Mouse (Mus musculus) neutrophil, adult 5-6 weeks (primary cell): ENCODE results near the gene Disp1. TPM values are rescaled to one million over a fixed set of nuclear protein-coding genes. Genes with fewer than 3 reads are reported as not detected.

ENCODE experiments used
- ATAC-seq: fragments of 151-379, 151-347 bp; 2 replicates; pipeline ENCODE4 v1.8.0; 2017; ENCODE audit warnings: mild to moderate bottlenecking, moderate TSS enrichment; ENCODE audit not compliant: insufficient number of reproducible peaks, poor library complexity, low FRiP score, severe bottlenecking; ENCODE audit errors: extremely low read depth
- total RNA-seq: library from RNA; stranded (forward); fragments of 200-1000 nt; gene quantifications from 2 replicates; pipeline ENCODE4 v1.2.3, GENCODE M21; 2017

Disp1 gene
- total RNA-seq, 1 experiment from 2014 or later = 9.5 TPM

GRCm38 (mm10) chr1:183212757-183213211 is 8.5 kb downstream of the Disp1 start:
- ATAC-seq = no peak

- ATAC-seq = no peak
These were observed 11.2 kb downstream of the Disp1 start for GRCm38 (mm10) chr1:183210115-183210514.

- no peak for ATAC-seq
These were observed 13.7 kb downstream of the Disp1 start for GRCm38 (mm10) chr1:183207623-183208022.

DNA sequence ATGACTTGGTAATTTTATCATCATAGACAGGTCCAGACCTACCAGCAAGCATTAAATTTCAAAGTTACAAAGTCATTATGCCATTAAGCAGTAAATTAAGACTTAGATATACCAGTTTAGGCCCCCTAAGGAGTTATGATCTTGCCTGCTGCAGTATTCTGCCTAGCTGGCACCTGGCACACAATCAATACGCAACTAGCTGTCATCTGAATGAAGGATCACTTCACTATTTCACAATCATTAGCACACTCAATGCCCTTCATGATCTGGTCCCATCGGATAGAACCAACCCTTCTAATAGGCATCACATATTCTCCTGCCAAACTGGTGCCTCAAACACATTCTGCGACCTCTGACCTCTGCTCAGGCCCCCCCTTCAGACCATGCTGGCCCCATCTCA is 14.2 kb downstream of the Disp1 start:
- no peak for ATAC-seq

GRCm38 (mm10) chr1:183200926-183201325 is 20.4 kb downstream of the Disp1 start:
- ATAC-seq = no peak

- ATAC-seq = no peak
These were observed 26.6 kb downstream of the Disp1 start for GRCm38 (mm10) chr1:183194763-183195162.

- ATAC-seq = no peak
These were observed 27.2 kb downstream of the Disp1 start for GRCm38 (mm10) chr1:183194151-183194550.

GRCm38 (mm10) chr1:183191398-183191797 is 29.9 kb downstream of the Disp1 start:
- ATAC-seq = no peak

GRCm38 (mm10) chr1:183190456-183190855 is 30.9 kb downstream of the Disp1 start:
- ATAC-seq = no peak

DNA sequence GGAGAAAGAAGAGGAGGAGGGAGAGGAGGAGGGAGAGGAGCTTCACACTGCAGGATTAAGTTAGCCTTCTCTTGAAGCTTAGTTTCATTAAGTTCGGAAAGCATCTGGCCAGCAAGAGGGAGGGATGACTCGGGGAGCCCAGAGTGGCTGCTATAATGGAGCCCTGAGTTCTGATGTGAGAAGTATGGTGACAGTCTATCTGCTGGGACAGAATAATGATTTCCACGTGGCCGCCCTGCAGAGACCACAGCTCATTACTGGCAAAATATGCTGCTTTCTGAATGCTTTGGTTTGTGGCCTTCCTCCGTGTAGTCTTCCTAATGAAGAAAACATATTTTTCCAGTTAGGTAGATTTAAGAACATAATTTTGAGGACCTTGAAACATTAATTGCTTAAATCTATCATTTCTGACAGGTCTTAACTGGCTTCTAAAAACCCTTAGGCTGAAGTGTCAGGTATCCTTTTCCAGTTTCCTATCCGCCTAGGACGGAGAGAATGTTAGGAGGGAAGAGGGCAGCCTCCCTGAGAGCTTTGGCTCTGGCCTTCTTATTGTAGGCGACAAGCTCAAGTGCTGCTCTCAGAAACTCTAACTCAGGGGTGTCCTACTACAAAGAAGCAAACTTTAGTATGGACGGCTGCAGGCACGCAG is 32.2 kb downstream of the Disp1 start:
- no peak for ATAC-seq

- no peak for ATAC-seq
These were observed 33.0 kb downstream of the Disp1 start for GRCm38 (mm10) chr1:183188115-183189013.

GRCm38 (mm10) chr1:183185560-183185959 is 35.8 kb downstream of the Disp1 start:
- ATAC-seq = no peak

GRCm38 (mm10) chr1:183184681-183185080 is 36.6 kb downstream of the Disp1 start:
- ATAC-seq = no peak

- no peak for ATAC-seq
These were observed 37.8 kb downstream of the Disp1 start for GRCm38 (mm10) chr1:183183565-183183964.

DNA sequence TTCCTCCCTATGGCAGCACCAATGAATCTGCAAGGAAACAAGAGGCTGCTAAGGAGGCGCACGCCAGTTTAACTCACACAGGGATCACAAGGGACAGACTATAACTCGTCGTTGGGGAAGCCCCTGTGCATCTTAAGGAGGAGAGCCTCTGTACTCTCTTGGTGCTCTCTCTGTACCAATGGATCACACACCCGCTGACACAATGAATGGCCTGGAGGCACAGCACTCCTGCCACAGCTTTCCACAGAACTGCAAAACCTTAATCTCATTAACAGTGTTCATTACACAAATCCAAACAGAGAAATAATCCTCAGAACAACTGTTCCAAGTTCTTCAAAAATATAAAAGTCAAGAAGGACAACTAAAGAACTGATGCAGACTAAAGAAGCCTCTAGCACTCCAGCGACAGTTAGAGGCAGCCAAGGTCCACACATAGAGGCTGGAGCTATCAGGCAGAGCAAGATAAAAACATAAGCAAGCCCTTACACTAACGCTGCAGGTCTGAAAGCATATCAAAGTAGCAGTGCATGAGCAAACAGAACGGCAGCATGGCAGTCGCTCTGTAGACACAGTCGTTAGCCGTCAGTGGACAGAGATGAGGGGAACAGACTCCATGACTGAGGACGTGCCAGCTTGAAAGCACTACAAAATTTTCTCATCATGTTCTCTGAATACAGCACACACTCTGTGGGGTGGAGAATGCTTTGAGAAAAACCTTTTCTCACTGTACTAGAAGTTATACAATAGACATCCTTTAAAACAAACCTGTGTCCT is 38.5 kb downstream of the Disp1 start:
- no peak for ATAC-seq

GRCm38 (mm10) chr1:183181030-183181395 is 40.3 kb downstream of the Disp1 start:
- ATAC-seq = no peak

DNA sequence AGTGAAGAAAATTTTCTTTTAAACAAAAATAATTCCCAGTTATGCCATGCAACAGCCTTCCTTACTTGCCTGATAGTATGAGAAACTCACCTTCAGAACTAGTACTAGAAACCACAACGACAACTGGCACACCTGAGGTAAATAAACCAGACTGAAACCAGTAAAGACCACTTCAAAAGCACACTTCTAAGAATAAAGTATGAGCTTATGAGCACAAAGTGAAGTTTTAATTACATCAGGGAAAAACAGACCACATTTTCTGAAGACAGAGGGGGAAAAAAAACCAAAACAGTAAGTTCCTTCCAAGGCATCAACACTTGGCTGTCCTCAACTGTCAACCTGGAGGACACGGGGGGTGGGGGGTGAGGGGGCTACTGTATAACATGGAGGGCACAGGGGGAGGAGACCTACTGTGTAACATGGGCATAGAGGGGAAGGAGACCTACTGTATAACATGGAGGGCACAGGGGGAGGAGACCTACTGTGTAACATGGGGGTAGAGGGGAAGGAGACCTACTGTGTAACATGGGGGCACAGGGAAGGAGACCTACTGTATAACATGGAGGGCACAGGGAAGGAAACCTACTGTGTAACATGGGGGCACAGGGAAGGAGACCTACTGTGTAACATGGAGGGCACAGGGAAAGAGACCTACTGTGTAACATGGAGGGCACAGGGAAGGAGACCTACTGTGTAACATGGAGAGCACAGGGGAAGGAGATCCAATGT is 40.9 kb downstream of the Disp1 start:
- ATAC-seq = no peak

DNA sequence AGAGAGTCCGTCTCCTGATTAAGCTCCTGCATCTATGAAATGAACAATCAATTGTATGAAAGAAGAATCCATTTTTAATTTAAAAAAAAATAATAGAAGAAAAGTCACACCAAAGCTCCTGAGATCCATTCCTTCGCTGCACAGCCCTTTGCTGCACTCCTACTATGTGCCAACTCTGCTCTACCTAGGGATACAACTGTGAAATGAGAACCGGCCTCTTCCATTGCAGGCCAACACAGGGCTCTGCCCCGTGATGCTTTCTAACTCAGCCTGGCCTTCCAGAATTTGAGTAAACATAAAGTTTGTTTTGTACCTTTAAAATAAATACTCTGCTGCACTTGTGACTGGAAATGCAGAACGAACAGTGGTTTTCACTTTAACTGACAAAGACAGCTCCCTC is 42.0 kb downstream of the Disp1 start:
- ATAC-seq = no peak

DNA sequence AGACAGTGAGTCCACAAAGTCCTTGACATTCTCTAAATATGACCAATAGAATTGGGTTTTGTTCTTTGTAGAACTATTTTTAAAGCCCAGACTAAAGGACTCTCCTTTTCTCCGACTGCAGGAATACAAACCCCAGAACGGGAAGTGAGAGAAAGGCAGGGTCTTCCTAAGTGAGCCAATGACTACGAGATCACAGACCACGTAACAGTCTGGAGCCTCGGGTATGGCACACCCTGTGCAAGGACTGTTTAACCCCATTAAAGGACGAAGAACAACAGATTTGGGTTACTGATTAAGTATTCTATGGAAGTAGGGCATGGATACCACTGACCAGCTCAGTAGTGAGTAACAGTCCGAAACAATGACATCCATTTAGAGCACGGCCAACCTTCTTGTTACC is 46.1 kb downstream of the Disp1 start:
- ATAC-seq = no peak
